Mouse (Mus musculus): ENCODE results near the gene Def6. TPM values are rescaled to one million over a fixed set of nuclear protein-coding genes. Genes with fewer than 3 reads are reported as not detected.

The Def6 gene
- polyA plus RNA-seq, 1 experiment = 7.0 TPM

DNA sequence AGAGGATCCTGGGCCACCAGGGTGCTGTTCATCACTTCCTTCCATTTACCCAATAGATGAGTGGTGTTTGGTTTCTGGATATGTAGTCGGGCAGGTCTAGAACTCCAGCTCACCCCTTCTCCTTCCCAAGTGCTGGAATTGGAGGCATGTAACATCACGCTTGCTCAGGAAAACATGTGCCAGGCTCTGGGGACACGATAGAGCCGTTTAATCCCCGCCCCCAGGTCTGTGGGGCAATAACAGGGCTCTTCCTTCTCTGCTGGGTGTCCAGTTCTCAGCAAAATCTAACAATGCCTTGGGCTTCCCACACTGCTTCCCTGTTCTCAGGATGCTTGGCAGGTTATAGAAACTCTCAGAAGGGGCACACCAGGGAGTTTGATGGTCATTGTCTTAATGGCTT is 29.8 kb downstream of the Def6 start:
- 74% methylated on average over 5 of the region's 5 CpGs for WGBS
- Histone ChIP-seq H3K4me1 (ENCODE audit: control insufficient read depth, insufficient read depth, insufficient read length, low read length) (peaks cover 5% of the 10 kb centered on the region; the same call in 1 of the 2 replicates), H3K36me3 (ENCODE audit: control insufficient read depth, insufficient read depth, low read length) (peaks cover 45% of the 10 kb centered on the region), H3K27me3 (ENCODE audit: control insufficient read depth, insufficient read depth, low read length) (no peaks in the 10 kb centered on the region), H3K27ac (ENCODE audit: insufficient read depth, low read depth, low read length) (no peak overlapping the region), H3K4me3 (ENCODE audit: low read depth, low read length) (no peak overlapping the region)
- TF ChIP-seq CTCF (IDR thresholded peaks at IDR 0.05; ENCODE audit: extremely low read depth, insufficient read length, insufficient replicate concordance, low read depth, low read length) (no peak), POLR2A (IDR thresholded peaks at IDR 0.05; ENCODE audit: low read depth, low read length) (no peak)

DNA sequence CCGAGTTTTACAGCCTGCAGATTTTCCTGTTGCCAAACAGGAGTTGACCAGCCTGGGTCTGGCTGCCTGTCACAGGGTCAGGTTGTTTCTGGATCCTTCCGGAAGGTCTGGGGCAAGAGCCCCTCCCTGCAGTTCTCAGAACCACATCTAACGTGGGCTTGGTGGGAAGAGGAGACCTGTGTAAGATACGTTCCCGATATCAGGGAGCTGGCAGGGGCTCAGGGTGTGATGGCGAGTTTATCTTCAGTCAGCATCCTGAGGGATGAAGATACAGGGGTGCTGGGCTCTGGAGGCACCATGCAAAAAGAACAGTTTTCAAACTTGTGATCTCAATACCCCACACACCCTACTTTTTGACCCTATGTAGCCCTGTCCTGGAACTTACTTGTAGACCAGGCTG is 30.3 kb downstream of the Def6 start:
- Histone ChIP-seq H3K27me3 (ENCODE audit: control insufficient read depth, insufficient read depth, low read length) (no peaks in the 10 kb centered on the region), H3K4me1 (ENCODE audit: control insufficient read depth, insufficient read depth, insufficient read length, low read length) (peaks cover 5% of the 10 kb centered on the region; the same call in 1 of the 2 replicates), H3K27ac (ENCODE audit: insufficient read depth, low read depth, low read length) (no peak overlapping the region), H3K4me3 (ENCODE audit: low read depth, low read length) (no peak overlapping the region), H3K36me3 (ENCODE audit: control insufficient read depth, insufficient read depth, low read length) (peaks cover 49% of the 10 kb centered on the region)
- TF ChIP-seq CTCF (IDR thresholded peaks at IDR 0.05; ENCODE audit: extremely low read depth, insufficient read length, insufficient replicate concordance, low read depth, low read length) (no peak), POLR2A (IDR thresholded peaks at IDR 0.05; ENCODE audit: low read depth, low read length) (no peak)
- WGBS = 87% methylated on average over 6 of the region's 6 CpGs

DNA sequence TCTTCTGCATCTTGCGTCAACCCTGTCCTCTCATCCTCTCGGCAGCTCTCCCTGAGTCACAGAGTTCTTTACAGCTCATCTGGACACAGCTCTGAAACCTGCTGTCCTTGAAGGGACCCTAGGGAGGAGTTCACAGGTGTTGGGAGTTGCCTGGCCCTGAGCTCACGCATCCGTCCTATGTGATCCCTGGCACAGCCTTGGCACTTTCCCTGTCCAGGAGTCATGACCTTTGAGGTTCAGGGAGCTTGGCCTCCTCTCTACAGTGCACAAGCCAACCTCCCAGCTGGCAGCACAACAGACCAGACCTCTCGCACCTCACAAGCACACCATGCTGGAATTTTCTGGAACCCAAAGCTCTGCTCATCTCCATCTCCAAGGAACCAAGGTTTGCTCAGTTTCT is 33.3 kb downstream of the Def6 start:
- Histone ChIP-seq H3K4me3 (ENCODE audit: low read depth, low read length) (no peak overlapping the region), H3K27me3 (ENCODE audit: control insufficient read depth, insufficient read depth, low read length) (no peaks in the 10 kb centered on the region), H3K4me1 (ENCODE audit: control insufficient read depth, insufficient read depth, insufficient read length, low read length) (peaks cover 7% of the 10 kb centered on the region), H3K27ac (ENCODE audit: insufficient read depth, low read depth, low read length) (no peak overlapping the region), H3K36me3 (ENCODE audit: control insufficient read depth, insufficient read depth, low read length) (peaks cover 59% of the 10 kb centered on the region)
- WGBS = 91% methylated on average over 5 of the region's 5 CpGs
- TF ChIP-seq CTCF (IDR thresholded peaks at IDR 0.05; ENCODE audit: extremely low read depth, insufficient read length, insufficient replicate concordance, low read depth, low read length) = no peak
- no peak for TF ChIP-seq POLR2A (IDR thresholded peaks at IDR 0.05; ENCODE audit: low read depth, low read length)

DNA sequence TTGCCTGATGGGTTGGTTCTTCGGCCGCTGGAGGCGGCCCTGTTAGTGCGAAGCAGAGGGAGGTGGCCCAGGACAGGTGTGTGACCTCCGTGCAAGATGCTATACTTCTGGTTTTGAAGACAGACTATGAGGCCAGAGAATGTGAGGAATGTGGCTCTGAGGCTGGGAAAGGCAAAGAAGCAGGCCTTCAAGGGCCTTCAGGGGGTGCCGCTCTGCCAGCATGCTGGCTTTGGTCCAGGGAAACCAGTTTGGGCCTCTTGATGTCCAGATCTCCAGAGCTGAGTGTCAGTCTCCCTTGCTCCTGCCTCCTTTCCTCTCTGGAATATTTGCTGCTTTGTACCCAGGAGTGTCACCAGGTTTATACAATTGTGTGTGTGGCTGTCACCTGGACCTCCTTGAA is 34.7 kb downstream of the Def6 start:
- 86% methylated on average over 6 of the region's 6 CpGs for WGBS
- no peaks in the 10 kb centered on the region for H3K27me3 ChIP-seq (ENCODE audit: control insufficient read depth, insufficient read depth, low read length)
- no peak overlapping the region for H3K27ac ChIP-seq (ENCODE audit: insufficient read depth, low read depth, low read length)
- H3K36me3 ChIP-seq (ENCODE audit: control insufficient read depth, insufficient read depth, low read length) = peaks cover 54% of the 10 kb centered on the region
- H3K4me1 ChIP-seq (ENCODE audit: control insufficient read depth, insufficient read depth, insufficient read length, low read length) = peaks cover 2% of the 10 kb centered on the region; the same call in 1 of the 2 replicates
- H3K4me3 ChIP-seq (ENCODE audit: low read depth, low read length) = no peak overlapping the region
- no peak for TF ChIP-seq CTCF (IDR thresholded peaks at IDR 0.05; ENCODE audit: extremely low read depth, insufficient read length, insufficient replicate concordance, low read depth, low read length)
- TF ChIP-seq POLR2A (IDR thresholded peaks at IDR 0.05; ENCODE audit: low read depth, low read length) = no peak

DNA sequence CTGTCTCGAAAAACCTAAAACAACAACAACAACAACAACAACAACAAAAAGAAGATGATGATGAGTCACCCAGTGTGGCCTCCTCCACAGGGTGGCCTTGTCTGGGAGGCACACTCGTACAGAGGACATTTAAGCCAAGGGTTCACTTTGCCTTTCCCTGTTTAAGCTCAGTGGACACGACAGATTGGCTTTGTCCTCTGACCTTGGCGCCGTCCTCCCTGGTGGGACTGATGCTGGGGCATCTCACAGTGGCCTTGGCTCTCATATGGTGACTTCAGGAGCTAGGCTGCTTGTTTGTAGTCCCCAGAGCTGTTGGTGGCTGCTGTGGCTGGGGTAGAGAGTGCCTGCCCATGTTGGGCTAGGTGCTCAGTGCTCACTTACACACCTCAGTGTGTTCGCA is 36.6 kb downstream of the Def6 start:
- TF ChIP-seq CTCF (IDR thresholded peaks at IDR 0.05; ENCODE audit: extremely low read depth, insufficient read length, insufficient replicate concordance, low read depth, low read length) = no peak
- TF ChIP-seq POLR2A (IDR thresholded peaks at IDR 0.05; ENCODE audit: low read depth, low read length) = no peak
- Histone ChIP-seq H3K36me3 (ENCODE audit: control insufficient read depth, insufficient read depth, low read length) (peaks cover 42% of the 10 kb centered on the region), H3K4me3 (ENCODE audit: low read depth, low read length) (no peak overlapping the region), H3K4me1 (ENCODE audit: control insufficient read depth, insufficient read depth, insufficient read length, low read length) (peaks cover 8% of the 10 kb centered on the region), H3K27me3 (ENCODE audit: control insufficient read depth, insufficient read depth, low read length) (no peaks in the 10 kb centered on the region), H3K27ac (ENCODE audit: insufficient read depth, low read depth, low read length) (no peak overlapping the region)
- WGBS = 89% methylated on average over 6 of the region's 6 CpGs

DNA sequence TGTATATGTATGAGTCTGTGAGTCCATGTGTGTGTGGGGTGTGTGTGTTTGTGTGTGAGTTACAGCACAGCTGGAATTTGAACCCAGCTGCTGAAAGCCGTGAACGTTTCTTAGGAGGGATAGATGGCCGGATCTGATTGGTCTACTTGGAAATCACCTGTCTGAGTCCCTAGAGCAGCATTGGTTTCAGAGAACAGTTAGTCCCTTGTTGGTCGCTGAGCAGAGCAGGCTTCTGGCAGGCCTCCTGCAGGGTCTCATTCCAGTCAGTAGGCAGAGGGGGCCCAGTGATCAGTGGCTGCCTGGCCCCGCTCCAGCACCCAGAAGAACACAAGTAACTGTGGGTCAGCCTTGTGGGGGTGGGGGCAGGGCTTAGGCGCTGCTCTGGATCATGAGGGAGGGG is 37.1 kb downstream of the Def6 start:
- peaks cover 8% of the 10 kb centered on the region for H3K4me1 ChIP-seq (ENCODE audit: control insufficient read depth, insufficient read depth, insufficient read length, low read length)
- WGBS = 50% methylated on average over 6 of the region's 6 CpGs

DNA sequence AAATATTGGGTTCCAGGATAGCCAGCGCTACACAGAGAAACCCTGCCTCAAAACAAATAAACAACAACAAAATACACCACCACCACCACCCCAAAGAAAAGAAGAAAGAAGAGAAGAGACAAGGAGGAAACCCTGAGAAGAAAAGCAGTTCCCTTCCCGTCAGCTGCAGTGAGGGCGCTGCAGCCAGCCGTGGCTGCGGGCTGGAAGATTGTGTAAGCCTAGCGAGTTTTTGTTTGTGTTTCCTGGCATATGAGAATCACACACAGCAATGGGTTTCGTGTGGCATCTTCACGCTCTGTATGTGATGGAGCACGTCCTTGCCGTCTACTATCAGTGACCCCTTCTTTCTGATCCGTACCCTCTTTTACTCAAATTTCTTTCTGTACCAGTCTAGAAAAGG is 39.1 kb downstream of the Def6 start:
- H3K27ac ChIP-seq (ENCODE audit: insufficient read depth, low read depth, low read length) = no peak overlapping the region
- TF ChIP-seq POLR2A (IDR thresholded peaks at IDR 0.05; ENCODE audit: low read depth, low read length) = no peak
- TF ChIP-seq CTCF (IDR thresholded peaks at IDR 0.05; ENCODE audit: extremely low read depth, insufficient read length, insufficient replicate concordance, low read depth, low read length) = no peak
- no peak overlapping the region for H3K4me3 ChIP-seq (ENCODE audit: low read depth, low read length)
- no peaks in the 10 kb centered on the region for H3K27me3 ChIP-seq (ENCODE audit: control insufficient read depth, insufficient read depth, low read length)
- WGBS = 79% methylated on average over 11 of the region's 11 CpGs
- peaks cover 8% of the 10 kb centered on the region for H3K4me1 ChIP-seq (ENCODE audit: control insufficient read depth, insufficient read depth, insufficient read length, low read length)
- H3K36me3 ChIP-seq (ENCODE audit: control insufficient read depth, insufficient read depth, low read length) = peaks cover 28% of the 10 kb centered on the region

More for the DNA sequence above, 37.1 kb downstream of the Def6 start:
- TF ChIP-seq POLR2A (IDR thresholded peaks at IDR 0.05; ENCODE audit: low read depth, low read length) (no peak), CTCF (IDR thresholded peaks at IDR 0.05; ENCODE audit: extremely low read depth, insufficient read length, insufficient replicate concordance, low read depth, low read length) (no peak)
- Histone ChIP-seq H3K27ac (ENCODE audit: insufficient read depth, low read depth, low read length) (no peak overlapping the region), H3K36me3 (ENCODE audit: control insufficient read depth, insufficient read depth, low read length) (peaks cover 39% of the 10 kb centered on the region), H3K27me3 (ENCODE audit: control insufficient read depth, insufficient read depth, low read length) (no peaks in the 10 kb centered on the region), H3K4me3 (ENCODE audit: low read depth, low read length) (no peak overlapping the region)
